Mouse (Mus musculus) stomach, postnatal 0 days (tissue): ENCODE measurements at regions not wholly inside any gene's neighbourhood (a gene's known extent, or its start where the extent isn't known, plus 50 kb on each side); places are given as distances from the start of the nearest gene placed in this dataset.

Experiments used
- CTCF ChIP-seq: IDR thresholded peaks from 2 replicates; pipeline ENCODE4 v1.5.1; 2016; ENCODE audit warnings: antibody characterized with exemption, low read depth, mild to moderate bottlenecking, moderate library complexity
- EP300 ChIP-seq: optimal IDR thresholded peaks from 2 replicates; pipeline ENCODE3; 2016; ENCODE audit warnings: antibody characterized with exemption

GRCm38 (mm10) chr1:90451942-90452557 lies 150.7 kb upstream of the Cops8 start:
- TF ChIP-seq CTCF (no peak), EP300 (no peak)
